Mouse (Mus musculus): ENCODE data around the gene Slc6a6.

The Slc6a6 gene

GRCm38 (mm10) chr6:91700823-91701621, 17.2 kb downstream of the Slc6a6 start:
- in situ Hi-C loops (cut with MseI, MboI), result no loop called here

DNA sequence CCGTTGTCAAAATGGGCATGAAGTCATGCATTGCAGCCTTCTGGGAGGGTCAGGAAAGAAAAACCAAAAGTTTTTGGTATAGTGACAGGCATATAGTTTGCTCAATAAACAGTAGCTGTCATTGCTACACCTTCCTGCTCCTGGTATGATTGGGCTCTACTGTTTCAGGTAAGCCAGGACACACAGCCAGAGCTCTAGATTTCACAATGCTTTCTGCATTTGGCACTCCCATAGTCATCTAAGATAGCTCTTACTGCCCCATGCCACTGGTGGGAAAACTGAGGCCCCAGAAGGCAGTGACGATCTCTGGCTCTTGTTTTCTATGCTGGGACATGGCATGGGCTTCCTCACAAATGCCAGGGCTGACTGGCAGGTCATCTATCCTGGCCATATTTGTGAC, 19.6 kb downstream of the Slc6a6 start:
- in situ Hi-C loops (cut with MseI, MboI), result no loop called here

- in situ Hi-C loops (cut with MseI, MboI), result no loop called here
Observed at GRCm38 (mm10) chr6:91704446-91704845, 20.6 kb downstream of the Slc6a6 start.

DNA sequence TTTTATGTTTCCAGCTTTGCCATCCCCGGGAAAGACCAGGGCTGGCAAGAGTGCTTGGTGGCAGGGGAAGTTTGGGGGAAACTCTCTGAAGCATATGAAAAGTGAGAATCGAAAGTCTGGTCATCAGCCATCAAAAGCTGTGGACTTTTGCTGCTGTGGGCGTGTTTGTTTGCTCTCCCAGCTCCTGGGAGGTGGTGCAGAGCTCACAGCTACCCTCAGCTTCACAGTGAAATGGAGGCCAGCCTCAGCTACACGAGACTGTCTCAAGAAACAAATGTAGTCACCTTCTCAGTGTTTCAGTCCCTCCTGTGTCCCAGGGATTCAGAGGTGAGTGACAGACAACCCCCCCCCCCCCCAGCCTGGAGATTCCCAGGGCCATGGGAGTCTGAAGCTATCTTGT, 21.8 kb downstream of the Slc6a6 start:
- in situ Hi-C loops (cut with MseI, MboI), result no loop called here

DNA sequence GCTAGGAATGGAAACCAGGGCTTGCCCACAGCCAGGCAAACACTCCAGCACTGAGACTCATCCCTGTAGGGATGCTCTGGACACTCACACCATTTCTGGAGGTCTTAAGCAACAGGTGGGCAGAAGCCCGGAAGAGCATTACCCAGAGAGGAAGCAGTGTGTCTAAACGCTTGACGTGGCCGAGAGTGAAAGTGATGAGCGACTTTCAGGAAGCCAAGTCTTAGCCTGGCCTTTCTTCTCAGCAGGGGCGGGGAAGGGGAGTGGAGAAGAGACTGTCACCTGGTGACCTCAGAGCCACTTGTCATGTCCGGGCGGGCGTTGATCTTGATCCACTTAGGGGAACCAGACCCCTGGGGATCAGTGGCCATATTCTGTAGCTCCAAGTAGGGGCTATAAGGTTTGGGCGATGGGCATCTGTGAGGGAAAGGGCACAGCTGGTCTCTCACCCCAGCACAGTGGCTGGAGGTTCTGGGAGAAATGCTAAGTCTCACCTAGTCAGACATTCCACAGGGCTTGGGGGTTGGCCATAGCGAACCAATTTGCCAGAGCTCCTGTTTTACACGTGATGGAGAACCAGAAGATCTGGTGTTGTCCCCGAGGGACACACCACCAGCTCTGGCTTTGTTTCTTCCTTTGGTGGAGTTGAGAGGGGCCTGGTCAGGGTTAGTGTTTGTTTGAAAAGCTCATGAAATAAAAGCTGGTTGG, 22.4 kb downstream of the Slc6a6 start:
- in situ Hi-C loops (cut with MseI, MboI), result no loop called here

DNA sequence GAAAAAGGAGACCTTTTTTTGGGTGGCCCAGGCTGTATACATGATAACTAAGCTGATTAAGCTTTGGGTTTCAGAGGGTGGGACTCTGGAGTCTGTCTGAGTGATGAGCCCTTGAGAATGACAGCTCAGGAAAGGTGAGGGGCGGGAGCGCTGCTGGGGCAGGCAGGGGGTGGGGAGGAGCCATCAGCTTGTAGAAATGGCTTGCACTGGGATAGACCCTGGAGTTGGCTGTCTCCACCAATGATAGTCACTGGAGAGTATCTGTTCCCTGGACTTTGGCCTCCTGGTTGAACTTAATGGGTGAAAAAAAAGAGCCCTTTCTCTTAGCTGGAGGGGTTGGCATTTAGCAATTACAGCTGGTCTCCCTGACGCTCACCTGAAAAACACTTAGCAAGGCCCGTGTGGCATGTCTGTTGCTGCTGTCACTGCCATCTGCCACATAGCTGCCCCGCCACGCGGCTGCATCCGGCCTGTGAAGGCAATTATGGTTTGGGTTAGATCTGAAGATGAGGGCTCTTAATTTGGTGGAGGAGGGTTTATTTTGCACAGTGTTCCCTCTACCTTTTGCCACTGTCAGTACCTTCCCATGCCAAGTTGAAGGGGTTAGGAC, 23.5 kb downstream of the Slc6a6 start:
- in situ Hi-C loops (cut with MseI, MboI), result no loop called here

DNA sequence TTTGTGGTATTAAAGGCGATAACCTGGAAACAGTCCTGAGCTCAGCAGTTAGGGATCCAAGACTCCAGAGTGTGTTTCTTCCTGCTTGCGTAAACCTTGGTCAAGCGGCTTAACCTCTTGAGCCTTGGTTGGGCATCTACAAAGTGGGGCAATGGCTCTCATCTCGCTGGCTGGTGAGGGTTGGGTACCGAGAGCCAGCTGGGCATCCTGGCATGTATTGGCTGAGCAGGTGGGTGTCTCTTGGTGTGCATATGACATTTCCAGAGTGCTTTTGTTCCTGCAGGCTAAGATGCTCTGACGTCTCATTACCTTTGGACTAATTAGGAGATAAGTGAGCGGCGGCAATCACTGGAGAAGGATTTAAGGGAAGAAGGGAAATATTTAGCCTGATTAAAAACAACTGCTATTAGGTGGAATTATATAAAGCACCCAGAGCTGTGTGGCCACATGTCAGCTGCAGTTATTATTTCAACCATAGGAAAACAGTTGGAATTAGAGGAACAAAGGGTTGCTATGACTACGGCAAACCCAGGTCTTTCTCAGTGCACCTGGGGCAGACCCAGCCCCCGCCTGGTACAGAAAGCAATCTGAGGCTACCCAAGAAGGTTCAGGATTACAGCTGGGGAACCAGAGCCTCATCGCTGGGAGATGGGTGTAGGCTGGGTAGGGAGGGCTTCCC, 24.2 kb downstream of the Slc6a6 start:
- in situ Hi-C loops (cut with MseI, MboI), result no loop called here

GRCm38 (mm10) chr6:91708919-91709318, 25.1 kb downstream of the Slc6a6 start:
- in situ Hi-C loops (cut with MseI, MboI), result no loop called here

- in situ Hi-C loops (cut with MseI, MboI), result no loop called here
Observed at GRCm38 (mm10) chr6:91710345-91710930, 26.6 kb downstream of the Slc6a6 start.

- in situ Hi-C loops (cut with MseI, MboI), result no loop called here
Observed at GRCm38 (mm10) chr6:91712097-91712854, 28.4 kb downstream of the Slc6a6 start.

DNA sequence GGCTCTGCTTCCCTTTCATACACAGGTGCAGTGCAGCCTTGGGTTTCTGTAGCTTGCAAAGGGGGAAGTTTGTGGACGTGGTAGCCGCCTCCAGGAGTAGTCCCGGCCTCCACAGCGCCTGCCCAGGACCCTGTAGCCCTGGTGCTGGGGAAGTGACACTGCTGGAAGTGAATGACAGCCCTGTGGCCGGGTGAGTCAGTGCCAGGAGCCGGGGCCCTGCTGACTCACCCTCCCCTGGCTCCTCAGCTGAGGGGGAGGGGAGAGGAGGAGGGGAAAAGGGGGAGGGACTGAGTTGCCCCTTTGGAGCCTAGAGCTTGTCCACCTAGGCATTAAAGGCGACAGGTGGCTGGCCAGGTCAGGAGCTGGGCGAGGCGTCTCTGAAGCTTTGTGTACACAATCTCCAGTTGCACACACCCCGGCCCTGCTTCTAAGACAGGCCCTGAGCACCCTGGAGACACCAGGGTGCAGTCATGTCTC, 29.0 kb downstream of the Slc6a6 start:
- in situ Hi-C loops (cut with MseI, MboI), result no loop called here

- in situ Hi-C loops (cut with MseI, MboI), result no loop called here
Observed at GRCm38 (mm10) chr6:91713370-91713896, 29.6 kb downstream of the Slc6a6 start.

DNA sequence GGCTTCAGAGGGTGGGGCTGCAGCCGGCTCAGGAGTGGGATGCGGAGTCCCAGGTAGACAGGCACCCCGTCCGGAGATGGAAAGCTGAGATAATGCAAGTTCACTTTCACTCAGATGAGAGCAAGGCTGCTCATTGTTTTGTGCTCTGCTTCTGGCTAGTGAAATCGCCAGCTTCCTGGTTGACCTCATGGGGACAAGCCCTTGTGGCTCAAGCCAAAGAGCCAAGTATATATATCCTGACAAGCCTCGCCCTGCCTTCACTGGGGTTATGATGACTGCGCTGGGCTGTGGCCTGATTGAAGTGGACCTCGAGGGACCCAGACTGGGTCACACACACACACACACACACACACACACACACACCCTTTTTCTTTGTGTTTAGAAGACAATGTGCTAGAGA, 31.2 kb downstream of the Slc6a6 start:
- in situ Hi-C loops (cut with MseI, MboI), result no loop called here

DNA sequence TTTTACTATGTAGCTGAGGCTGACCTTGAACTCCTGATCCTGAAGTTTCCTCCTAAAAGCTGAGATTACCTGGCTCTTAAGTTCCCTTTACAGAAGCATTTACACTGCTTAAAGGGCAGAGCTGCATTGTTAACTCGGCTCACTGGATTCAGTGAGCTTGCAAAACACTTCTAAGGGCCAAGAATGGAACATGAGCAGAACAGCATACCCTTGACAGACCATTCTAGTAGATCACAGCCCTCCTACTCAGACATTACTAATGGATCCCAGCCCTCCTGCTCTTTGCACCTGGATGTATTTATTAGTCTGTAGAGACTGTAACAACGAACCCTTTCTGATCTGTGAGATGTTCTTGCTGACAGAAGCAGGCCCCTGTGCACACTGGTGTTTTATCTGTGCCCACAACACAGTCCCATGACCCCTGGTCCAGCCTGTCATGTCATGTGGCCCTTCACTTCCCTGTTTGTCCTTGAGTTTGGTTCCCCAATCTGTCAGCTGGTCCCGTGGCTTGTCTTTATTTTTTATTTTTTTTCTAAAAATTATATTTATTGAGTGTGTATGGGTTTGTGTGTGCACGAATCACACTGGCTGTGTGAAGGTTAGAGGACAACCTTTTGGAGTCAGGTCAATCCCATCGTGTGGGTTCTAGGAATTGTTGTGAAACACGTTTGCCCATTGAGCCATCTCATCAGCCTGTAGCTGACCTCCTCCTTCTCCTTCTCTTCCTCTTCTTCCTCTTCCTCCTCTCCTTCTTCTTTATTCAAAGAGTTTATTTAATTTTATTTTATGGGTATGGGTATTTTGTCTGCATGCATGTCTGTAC, 32.3 kb downstream of the Slc6a6 start:
- in situ Hi-C loops (cut with MseI, MboI), result no loop called here

DNA sequence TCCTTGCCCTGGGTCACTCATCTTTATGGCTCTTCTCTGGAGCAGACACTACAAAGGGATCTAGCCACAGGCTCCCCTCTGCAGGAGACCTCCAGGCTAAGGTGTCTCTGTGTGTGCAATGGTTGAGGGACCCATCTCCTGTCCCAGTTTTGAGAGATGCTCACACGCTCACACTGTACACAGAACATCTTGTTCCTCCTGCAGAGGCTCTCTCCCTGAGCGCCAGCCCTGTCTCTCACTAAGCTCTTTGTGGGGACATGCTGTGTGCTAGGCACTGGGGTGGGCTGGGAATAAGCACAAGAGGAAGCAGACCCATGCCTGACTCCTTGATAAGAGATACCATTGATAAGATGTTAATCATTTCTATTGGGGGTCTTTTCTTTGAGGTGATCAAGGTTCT, 34.2 kb downstream of the Slc6a6 start:
- in situ Hi-C loops (cut with MseI, MboI), result no loop called here

DNA sequence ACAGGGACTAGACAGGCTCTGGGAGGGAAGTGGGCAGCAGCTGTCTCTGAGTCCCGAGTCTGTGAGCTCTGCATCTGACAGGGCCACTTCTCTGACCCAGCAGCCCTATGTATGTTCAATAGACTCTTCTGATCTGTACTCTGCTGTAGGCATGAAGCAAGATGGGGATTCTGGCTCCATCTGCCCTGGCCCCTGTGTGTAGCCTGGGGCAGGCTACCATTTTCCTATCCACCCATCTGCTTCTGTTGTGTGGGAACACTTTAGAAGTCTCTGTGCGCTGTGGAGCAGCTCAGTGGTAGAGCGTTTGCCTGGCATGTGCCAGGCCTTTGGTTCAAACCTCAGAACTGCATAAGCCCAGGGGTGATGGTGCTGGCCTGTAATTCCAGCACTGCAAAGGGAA, 34.8 kb downstream of the Slc6a6 start:
- in situ Hi-C loops (cut with MseI, MboI), result no loop called here

- in situ Hi-C loops (cut with MseI, MboI), result no loop called here
Observed at GRCm38 (mm10) chr6:91719042-91719747, 35.3 kb downstream of the Slc6a6 start.

GRCm38 (mm10) chr6:91719865-91720533, 36.1 kb downstream of the Slc6a6 start:
- in situ Hi-C loops (cut with MseI, MboI), result no loop called here
